Mouse (Mus musculus) cerebellum, adult 9-11 months (tissue): ENCODE measurements around the gene F830045P16Rik.
"Not testable (repeated sequence)": the region's sequence is repeated elsewhere in the genome, so short reads cannot be mapped to it uniquely, and the experiment has no call there.

ENCODE experiments used
- DNase-seq: peaks from one replicate; pipeline ENCODE4 v3.0.0; 2022

The F830045P16Rik gene

DNA sequence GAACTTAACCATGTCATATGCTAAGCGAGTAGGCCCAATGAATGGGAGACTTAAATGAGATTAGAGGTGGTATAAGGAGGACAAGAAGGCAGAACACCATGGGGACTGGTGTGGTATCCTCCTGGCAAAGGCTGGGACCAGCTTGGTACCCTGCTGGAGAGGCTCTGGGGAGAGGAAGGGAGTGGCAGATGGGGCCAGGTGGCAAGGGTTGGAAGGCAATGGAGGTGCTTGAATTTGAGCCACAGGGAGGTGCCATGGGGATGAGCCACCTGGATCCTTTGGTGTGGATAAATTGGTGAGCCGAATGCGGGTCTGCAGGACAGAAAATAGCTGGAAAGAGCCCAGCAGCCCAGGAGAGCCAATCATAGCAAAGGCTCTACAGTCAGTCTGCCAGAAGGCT lies 8.5 kb upstream of the F830045P16Rik start:
- peak; percentile 100 for DNase-seq

DNA sequence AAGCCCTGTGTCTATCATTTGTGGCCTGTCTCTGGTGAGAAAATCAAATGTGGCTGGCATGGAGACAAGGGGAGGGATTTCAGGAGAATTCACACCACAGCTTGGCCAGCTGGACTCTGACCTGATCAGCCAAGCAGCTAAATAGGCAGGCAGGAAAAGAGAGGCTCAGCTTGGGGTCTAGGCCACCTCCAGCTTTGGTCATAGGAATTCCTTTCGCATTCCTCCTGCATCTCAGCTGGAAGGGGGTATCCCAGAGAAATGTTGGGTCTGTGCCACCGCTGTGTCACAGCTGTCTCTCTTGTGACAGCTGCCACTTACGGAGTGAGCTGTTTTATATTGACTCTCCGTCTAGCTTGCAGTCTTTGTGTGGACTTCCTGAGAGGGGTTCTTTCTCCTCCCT lies 8.0 kb upstream of the F830045P16Rik start:
- DNase-seq, result peak; percentile 96

DNA sequence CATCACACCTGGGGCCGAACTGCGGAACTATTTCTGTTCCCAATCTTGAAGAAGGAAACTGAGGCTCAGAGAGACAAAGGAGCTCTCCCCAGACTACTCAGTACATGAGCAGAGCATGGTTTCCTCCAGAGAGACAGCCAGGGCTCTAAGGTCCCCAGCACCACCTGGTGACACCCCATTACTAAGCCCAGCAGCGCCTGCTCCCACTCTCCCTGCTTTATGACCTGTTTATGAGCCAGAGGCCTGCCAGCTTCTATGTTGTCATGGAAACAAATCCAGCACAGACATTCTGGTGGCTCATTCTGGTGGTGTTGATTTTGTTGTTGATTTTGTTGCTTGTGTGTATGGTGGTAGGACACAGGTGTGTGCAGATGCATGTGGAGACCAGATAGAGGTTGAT lies 3.6 kb upstream of the F830045P16Rik start:
- no peak for DNase-seq

GRCm38 (mm10) chr2:129539175-129539574 lies 2.8 kb upstream of the F830045P16Rik start:
- no peak for DNase-seq

DNA sequence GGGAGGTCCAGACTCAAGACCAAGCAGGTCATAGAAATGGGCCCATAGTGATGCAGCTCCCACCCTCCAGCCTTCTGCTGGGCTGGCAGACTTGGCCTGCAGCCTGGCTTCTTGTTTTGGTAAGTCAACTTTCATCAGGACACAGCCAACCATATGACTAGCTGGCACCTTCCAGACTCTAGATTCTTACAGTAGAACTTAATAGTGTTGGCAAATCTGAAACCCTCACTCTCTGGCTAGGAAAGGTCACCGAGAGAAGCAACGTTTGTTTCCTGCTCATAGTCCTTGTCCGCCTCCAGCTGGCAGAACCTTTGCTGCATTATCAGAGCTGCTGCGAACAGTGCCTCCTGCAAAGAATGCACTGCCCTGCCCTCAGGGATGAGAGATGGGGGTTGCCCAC lies 1.5 kb upstream of the F830045P16Rik start:
- peak; percentile 61 for DNase-seq

DNA sequence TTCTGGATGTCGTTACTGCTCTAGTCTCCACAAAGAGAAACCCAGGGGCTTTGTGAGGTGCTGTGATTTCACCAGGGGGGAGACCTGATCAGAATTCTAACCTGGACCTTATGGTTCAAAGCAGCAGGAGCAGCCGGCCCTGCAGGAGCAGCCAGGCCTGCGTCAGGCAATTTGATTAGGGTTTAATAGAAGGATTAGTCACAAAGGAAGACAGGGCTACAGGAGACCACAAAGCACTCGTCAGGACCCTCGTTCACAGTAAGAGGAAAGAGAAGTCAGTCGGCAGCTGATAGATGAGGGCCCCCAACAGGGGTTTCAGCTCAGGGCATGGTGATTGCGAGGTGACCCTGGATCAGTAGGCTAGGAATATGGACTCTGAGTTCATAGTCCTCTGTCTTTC lies 958 bp upstream of the F830045P16Rik start:
- no peak for DNase-seq

DNA sequence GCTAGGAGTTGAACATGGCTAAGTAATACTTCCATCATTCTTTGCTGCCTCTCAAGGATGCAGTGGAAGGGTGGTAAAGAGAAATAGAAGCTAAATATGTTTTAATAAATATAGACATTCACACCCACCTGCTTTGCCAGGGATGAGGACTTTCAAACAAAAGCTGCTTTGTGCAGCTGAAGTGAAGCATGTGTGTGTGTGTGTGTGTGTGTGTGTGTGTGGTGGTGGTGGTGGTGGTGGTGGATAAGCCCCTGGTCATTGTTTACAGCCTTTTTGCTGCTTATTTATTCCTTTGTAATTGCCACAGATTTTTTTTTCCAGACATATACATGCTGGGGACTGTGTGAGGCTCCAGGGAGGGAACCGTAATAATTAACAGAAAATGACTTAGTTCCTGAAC lies 524 bp upstream of the F830045P16Rik start:
- no peak for DNase-seq

GRCm38 (mm10) chr2:129534886-129535591 lies 1.4 kb downstream of the F830045P16Rik start:
- DNase-seq, result no peak

- no peak for DNase-seq
These were observed 4.5 kb downstream of the F830045P16Rik start for GRCm38 (mm10) chr2:129531890-129532289.

DNA sequence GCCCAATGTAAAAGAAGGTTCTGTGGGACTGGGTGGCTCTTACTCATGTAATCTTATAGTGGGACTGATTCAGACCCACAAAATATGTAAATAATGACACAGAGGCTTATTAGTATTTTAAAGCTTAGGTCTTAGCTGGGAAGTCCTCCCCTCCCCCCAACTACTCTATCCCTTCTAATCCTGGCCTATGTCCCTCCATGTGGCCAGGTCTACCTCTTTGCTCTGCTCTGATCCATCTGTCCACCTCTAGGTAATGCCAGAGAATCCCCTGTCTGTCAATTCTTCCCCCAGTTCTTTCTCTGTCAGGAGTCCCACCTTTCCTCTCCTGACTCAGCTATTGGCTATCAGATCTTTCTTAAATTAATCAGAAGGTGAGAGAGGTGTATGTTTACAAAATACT lies 5.3 kb downstream of the F830045P16Rik start:
- peak; percentile 67 for DNase-seq

DNA sequence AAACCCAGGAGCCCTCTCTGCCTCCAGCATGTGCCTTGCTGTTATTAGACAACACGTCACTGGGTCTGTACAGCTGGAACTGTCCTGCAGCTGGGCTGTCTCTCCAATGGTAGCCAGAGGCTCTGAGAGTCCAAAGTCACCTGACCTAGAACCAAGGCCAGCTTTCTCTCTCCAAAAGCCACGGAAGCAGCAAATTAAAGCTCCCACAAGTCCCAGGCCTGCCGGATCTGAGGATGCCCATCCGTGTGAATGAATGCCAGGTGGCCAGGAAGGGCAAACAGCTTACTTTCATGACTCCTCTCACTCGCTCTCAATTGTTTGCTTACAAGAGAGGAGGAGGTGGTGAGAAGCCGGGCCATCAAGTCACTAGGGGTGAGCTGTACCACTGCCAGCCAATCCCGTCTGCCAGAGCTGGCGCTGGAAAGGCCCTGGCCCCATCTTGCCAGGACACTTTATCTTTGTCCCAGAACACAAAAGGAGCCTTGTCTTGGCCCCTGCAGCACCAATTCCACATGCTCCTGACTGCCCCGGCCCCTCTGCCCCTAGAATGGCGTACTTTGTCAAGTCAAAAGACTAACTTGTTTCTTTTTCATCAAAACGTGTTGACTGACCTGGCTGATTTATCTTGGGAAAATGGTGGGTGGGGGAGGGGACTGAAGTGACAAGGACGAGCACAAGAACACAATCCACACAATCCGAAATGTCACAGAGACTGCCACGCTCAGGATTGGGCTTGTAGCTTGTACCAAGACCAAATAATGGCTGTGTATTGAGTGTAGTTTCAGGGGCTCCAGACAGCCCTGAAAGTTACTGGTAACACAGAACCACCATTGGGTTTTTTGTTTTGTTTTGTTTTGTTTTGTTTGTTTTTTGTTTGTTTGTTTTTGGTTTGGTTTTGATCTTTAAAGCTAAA lies 6.8 kb downstream of the F830045P16Rik start:
- peak; percentile 95 for DNase-seq

- no peak for DNase-seq
These were observed 8.5 kb downstream of the F830045P16Rik start for GRCm38 (mm10) chr2:129527916-129528315.

- DNase-seq, result no peak
These were observed 10.1 kb downstream of the F830045P16Rik start for GRCm38 (mm10) chr2:129526322-129526721.

- DNase-seq, result no peak
These were observed 10.8 kb downstream of the F830045P16Rik start for GRCm38 (mm10) chr2:129525644-129526043.

DNA sequence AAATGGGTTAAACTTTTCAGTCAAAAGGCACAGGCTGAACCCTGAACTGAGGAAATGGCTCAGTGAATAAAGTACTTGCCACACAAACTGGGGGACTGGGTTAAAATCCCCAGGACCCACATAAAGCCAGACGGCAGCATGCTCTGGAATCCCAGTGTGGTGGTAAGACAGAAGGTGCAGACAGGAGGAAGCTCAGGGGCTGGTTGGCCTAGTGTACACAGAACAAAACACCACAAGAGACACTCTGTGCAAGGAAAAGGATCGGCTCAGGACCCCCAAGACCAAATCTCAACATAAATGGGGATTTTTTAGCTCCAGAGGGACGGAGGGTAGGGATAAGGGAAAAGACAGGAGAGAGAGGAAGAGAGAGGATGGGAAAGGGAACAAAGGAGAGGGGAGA lies 17.9 kb downstream of the F830045P16Rik start:
- no peak for DNase-seq

DNA sequence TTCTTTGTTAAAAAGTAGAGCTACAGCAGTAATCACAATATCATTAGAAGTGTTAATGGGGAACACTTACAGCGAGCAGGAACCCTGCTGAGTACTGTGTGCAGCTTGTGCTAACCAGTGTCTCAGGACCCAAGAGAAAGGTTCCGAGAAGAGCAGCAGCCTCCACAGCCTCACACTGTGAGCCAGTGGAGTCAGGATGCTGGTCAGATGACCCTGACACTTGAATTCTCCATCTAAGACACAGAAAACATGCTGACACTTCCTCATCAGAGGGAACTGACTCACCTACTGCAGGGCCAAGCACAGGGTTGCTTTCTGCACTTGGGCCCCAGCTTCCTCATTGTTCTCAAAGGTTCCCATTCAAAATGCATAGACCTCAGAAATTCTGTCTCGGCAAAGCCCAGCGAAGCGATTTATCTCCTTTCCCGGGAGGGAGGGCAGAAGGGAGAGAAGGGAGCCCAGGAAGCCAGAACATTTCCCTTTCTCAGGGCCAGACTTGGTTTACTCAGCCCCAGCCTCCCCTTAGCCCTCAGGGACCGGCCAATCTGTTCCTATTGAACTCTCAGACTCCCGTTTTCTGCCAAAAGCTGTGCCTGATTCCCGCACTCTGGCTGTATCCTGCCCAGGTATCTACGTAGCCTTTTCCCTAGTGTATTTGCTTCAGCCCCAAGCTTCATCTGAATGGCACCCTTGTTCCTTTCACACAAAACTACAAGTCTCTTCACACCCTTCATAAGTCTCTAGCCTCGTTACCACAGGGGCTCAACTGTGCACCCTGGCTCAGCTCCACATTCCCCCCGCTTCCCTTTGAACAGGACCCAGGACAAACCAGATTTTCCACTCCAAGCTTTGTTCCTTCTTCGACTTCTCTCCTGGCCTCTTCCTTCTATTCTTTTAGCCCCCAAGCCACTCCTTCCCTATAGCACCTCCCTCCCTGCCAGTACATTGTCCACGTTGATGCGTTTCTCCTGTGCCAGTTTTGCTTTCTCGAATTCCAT lies 21.2 kb downstream of the F830045P16Rik start:
- DNase-seq, result no peak

- no peak for DNase-seq
These were observed 22.1 kb downstream of the F830045P16Rik start for GRCm38 (mm10) chr2:129514401-129514667.

DNA sequence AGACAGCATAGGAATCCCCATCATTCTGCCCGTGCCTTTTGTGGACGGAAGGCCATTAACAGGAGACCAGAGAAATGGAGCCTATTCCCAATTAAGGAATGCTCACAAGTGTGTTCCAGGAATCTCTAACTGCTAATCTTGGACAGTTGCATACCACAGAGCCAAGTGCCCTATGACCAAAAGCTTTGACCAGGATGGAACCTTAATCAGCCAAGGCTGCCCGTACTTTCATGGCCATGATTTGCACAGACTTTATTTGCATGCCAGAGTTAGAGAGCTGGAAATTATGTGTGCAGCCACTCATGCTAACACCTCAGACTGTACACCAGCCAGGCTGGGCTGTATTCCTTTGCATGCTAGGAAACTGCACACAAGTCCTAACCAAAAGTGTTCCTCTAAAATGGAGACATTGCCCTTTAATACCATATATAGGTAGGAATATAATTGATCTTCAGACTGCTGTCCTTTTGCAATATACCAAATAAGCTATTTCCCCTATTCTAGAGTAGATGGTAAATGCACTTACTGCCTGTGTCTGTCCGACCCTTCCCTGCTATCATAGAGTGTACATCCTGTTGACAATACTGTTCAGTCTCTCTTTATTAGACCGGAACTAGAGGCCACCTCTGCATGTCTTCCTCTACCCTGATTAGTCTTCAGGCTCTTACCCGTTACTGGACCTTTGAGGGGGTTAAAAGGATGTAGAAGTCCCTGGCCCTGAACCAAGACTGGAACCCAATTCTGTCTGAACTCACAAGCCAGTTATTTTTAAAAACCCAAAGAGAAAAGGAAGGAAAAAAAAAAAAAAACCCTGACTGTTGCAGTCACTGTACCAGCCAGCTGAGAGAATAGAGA lies 22.6 kb downstream of the F830045P16Rik start:
- no peak for DNase-seq

DNA sequence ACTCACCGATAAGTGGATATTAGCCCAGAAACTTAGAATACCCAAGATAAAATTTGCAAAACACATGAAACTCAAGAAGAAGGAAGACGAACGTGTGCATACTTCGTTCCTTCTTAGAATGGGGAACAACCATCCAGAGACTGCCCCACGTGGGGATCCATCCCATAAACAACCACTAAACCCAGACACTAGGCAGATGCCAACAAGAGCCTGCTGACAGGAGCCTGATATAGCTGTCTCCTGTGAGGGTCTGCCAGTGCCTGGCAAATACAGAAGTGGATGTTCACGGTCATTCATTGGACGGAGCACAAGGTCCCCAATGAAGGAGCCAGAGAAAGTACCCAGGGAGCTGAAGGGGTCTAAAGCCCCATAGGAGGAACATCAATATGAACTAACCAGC lies 24.3 kb downstream of the F830045P16Rik start:
- not testable (repeated sequence) for DNase-seq

- DNase-seq, result peak; percentile 77
These were observed 33.8 kb downstream of the F830045P16Rik start for GRCm38 (mm10) chr2:129502641-129503040.

GRCm38 (mm10) chr2:129489496-129490285 lies 46.7 kb downstream of the F830045P16Rik start:
- no peak for DNase-seq
